Mouse (Mus musculus) kidney, adult 2 months (tissue): ENCODE measurements around the gene Platr17.

Experiments
- CTCF ChIP-seq: fragments of 200-500 bp; conservative IDR thresholded peaks from 2 replicates; pipeline ENCODE4 v1.5.1; 2011; ENCODE audit warnings: low read depth, mild to moderate bottlenecking, control low read depth, low read length, moderate library complexity, mixed read lengths; ENCODE audit not compliant: insufficient read depth, insufficient read length
- POLR2A ChIP-seq: fragments of 200-500 bp; IDR thresholded peaks from one replicate; pipeline ENCODE4 v1.6.1; 2011; ENCODE audit warnings: low read depth, low read length, control low read depth

DNA sequence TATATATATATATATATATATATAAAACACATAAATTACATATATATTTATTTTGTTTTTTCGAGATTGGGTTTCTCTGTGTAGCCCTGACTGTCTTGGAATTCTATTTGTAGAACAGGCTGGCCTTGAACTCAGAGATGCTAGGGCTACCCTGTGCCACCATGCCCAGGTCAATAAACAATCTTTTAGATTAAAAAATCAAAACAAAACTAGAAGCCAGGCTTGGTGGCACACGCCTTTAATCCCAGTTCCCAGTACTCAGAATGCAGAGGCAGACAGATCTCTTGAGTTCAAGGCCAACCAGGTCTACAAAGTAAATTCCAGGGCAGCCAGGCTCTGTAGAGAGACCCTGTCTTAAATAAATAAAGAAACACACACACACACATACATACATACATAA is 13.6 kb upstream of the Platr17 start:
- TF ChIP-seq CTCF = no peak
- TF ChIP-seq POLR2A = no peak
